Mouse (Mus musculus) liver, embryonic 13.5 days (tissue): ENCODE data around the gene Gm17657. TPM values are rescaled to one million over a fixed set of nuclear protein-coding genes. Genes with fewer than 3 reads are reported as not detected.

Experiments used
- ATAC-seq: fragments of 200-750 bp; cut with Nextera tagmentation; 2 replicates; pipeline ENCODE4 v1.8.0; 2017; ENCODE audit warnings: low read depth, mild to moderate bottlenecking, moderate number of reproducible peaks, moderate library complexity
- DNase-seq: peaks from one replicate; pipeline ENCODE4 v3.0.0; 2022
- H3K27ac ChIP-seq: fragments of 300-500 bp; sonication (generic); 2 replicates; pipeline ENCODE4 v1.5.1; 2015; ENCODE audit warnings: moderate library complexity, mild to moderate bottlenecking, inconsistent platforms
- H3K27me3 ChIP-seq: fragments of 300-500 bp; sonication (generic); 2 replicates; pipeline ENCODE4 v1.6.1; 2015; ENCODE audit warnings: mild to moderate bottlenecking, inconsistent platforms
- H3K36me3 ChIP-seq: fragments of 300-500 bp; sonication (generic); 2 replicates; pipeline ENCODE4 v1.6.1; 2015; ENCODE audit warnings: mild to moderate bottlenecking, inconsistent platforms
- H3K4me1 ChIP-seq: fragments of 300-500 bp; sonication (generic); replicated peaks from 2 replicates; pipeline ENCODE4 v1.6.1; 2015; ENCODE audit warnings: inconsistent platforms
- H3K4me2 ChIP-seq: fragments of 300-500 bp; sonication (generic); 2 replicates; pipeline ENCODE4 v1.6.1; 2015; ENCODE audit warnings: inconsistent platforms, mild to moderate bottlenecking, moderate library complexity
- H3K4me3 ChIP-seq: fragments of 300-500 bp; sonication (generic); replicated peaks from 2 replicates; pipeline ENCODE4 v1.5.1; 2015; ENCODE audit warnings: mild to moderate bottlenecking, inconsistent platforms
- H3K9ac ChIP-seq: fragments of 300-500 bp; sonication (generic); 2 replicates; pipeline ENCODE4 v1.6.1; 2015; ENCODE audit warnings: mild to moderate bottlenecking, inconsistent platforms
- H3K9me3 ChIP-seq: fragments of 300-500 bp; sonication (generic); replicated peaks from 2 replicates; pipeline ENCODE4 v1.6.1; 2016; ENCODE audit warnings: inconsistent platforms
- WGBS: fragments of 180-500 bp; shearing (Covaris S2); methylation state at CpG from one replicate; pipeline ENCODE4 v1.1.7; 2015; ENCODE audit not compliant: insufficient replicate concordance; 5-methylcytosine and 5-hydroxymethylcytosine counted together
- polyA plus RNA-seq: library from polyadenylated mRNA; unstranded; fragments of >200 nt; fragmentation: Nextera tagmentation; extraction: Ambion mirVana; gene quantifications from 2 replicates; pipeline ENCODE4 v1.2.1, GENCODE M21; 2015

Gene Gm17657
- polyA plus RNA-seq, 1 experiment from 2014 or later: not detected

DNA sequence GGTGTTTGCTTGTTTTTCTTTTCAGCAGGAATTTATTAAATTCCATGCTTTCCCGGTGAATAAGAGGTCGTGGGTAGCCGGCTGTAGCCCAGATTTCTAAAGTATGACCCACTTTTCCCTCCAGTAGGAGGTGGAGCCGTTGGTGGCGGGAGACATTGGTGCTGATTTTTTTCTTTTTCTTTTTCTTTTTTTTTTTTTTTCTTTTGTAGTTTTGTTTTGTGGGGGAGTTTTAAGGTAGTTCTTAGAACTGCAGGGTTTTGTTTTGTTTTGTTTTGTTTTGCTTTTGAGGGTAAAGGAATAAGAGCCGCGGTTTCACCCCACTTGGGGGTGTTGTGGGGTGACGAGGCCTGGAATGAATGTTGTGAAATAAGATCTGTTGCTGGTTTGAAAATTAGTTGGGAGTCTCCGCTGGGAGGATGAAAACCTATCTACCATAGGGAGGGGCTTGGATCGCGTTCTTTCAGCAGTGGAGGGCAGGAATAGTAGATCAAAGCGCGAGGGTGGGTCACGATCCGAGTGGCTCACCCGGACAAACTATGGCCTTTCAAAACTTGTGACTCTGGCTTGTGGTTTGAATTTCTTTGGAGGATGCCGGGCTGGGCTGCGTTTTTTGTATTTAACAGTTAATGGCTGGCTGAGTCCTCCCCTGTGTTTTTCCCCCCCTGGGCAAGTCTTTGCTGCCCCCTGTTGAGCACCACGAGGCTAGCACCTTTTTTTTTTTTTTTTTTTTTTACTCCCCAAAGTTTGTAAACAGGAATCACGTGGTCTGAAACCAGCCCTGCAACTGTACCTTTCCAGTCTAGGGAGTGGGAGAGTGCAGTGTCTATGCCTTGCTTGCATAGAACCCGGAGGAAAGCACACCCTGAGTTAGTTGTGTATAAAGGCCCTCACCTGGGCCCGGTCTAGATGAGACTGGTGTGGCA, 56.9 kb downstream of the Gm17657 start:
- H3K27me3 ChIP-seq: no peaks in the 10 kb centered on the region
- peaks cover 57% of the 10 kb centered on the region for H3K36me3 ChIP-seq
- DNase-seq: peak; percentile 68
- H3K9ac ChIP-seq: peak overlapping the region; percentile 100
- H3K27ac ChIP-seq: peak overlapping the region; percentile 99
- ATAC-seq: no peak
- H3K4me2 ChIP-seq: peak overlapping the region; percentile 82
- H3K9me3 ChIP-seq: no peaks in the 10 kb centered on the region
- H3K4me3 ChIP-seq: peak overlapping the region; percentile 100
- WGBS: under 1% methylated on average over 22 of the region's 22 CpGs
- peaks cover 61% of the 10 kb centered on the region for H3K4me1 ChIP-seq

DNA sequence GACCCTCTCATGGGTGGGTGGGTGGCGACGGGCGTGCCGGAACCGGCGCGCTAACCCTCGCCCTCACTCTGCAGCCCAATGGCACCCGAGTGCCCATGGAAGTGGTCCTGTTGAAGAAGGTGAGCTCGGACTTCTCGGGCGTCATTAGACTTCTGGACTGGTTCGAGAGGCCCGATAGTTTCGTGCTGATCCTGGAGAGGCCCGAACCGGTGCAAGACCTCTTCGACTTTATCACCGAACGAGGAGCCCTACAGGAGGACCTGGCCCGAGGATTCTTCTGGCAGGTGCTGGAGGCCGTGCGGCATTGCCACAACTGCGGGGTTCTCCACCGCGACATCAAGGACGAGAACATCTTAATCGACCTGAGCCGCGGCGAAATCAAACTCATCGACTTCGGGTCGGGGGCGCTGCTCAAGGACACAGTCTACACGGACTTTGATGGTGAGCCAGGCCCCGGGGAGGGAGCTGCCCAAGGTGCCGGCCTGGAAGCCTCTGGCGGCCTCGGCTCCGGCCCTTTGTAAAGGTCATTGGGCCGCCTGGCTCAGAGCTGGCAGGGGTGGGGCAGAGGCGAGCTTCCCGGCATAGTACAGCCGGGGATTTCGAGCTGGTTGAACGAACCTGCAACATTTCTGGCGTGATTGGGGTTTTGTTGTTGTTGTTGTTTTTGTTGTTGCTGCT, 57.7 kb downstream of the Gm17657 start:
- no peaks in the 10 kb centered on the region for H3K27me3 ChIP-seq
- DNase-seq (peak; percentile 60), ATAC-seq (no peak)
- under 1% methylated on average over 48 of the region's 48 CpGs for WGBS
- H3K4me2 ChIP-seq: peak overlapping the region; percentile 82
- H3K4me3 ChIP-seq: peak overlapping the region; percentile 100
- peak overlapping the region; percentile 100 for H3K9ac ChIP-seq
- peaks cover 54% of the 10 kb centered on the region for H3K36me3 ChIP-seq
- no peaks in the 10 kb centered on the region for H3K9me3 ChIP-seq
- peak overlapping the region; percentile 99 for H3K27ac ChIP-seq
- peaks cover 61% of the 10 kb centered on the region for H3K4me1 ChIP-seq

DNA sequence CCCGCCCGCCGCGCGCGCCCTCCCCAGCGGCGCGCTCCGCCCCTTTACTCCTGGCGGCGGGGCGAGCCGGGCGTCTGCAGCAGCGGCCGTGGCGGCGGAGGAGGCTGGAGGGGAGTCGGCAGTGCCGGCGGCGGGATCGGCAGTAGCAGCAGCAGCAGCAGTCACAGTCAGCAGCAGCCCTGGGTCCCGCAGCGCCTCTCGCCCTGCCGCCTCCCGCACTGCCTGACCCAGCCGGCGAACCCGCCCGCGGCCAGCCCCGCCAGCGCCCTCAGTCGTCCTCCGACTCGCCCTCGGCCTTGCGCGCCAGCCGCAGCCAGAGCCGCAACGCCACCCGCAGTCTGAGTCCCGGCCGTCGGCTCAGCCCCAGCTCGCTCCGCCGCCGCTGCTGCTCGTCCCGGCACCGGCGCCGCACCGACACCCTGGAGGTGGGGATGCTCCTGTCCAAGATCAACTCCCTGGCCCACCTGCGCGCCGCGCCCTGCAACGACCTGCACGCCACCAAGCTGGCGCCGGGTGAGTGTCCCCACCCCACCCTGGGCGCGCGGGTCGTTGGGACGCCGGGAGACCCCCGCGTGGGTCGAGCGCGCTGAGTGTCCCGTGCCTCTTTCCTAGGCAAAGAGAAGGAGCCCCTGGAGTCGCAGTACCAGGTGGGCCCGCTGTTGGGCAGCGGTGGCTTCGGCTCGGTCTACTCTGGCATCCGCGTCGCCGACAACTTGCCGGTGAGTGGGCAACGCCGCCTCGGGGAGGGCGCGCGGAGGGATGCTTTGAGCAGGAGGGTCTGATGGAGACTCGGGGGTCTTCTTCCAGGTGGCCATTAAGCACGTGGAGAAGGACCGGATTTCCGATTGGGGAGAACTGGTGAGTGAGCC, 58.5 kb downstream of the Gm17657 start, which contains the start of gene Pim1:
Gene Pim1, plus strand, starts transcription at position 41 of the 869 bp plus-strand sequence.
- Histone ChIP-seq H3K9ac (peak within 1 kb of the TSS; percentile 100), H3K4me2 (peak within 1 kb of the TSS; percentile 93), H3K36me3 (peaks cover 46% of the 10 kb centered on the region), H3K4me3 (peak within 1 kb of the TSS; percentile 100), H3K9me3 (no peaks in the 10 kb centered on the region), H3K27me3 (no peaks in the 10 kb centered on the region), H3K4me1 (peaks cover 60% of the 10 kb centered on the region), H3K27ac (peak within 1 kb of the TSS; percentile 99)
- ATAC-seq: peak; percentile 49
- under 1% methylated on average over 73 of the region's 99 CpGs for WGBS
- peak; percentile 54 for DNase-seq

DNA sequence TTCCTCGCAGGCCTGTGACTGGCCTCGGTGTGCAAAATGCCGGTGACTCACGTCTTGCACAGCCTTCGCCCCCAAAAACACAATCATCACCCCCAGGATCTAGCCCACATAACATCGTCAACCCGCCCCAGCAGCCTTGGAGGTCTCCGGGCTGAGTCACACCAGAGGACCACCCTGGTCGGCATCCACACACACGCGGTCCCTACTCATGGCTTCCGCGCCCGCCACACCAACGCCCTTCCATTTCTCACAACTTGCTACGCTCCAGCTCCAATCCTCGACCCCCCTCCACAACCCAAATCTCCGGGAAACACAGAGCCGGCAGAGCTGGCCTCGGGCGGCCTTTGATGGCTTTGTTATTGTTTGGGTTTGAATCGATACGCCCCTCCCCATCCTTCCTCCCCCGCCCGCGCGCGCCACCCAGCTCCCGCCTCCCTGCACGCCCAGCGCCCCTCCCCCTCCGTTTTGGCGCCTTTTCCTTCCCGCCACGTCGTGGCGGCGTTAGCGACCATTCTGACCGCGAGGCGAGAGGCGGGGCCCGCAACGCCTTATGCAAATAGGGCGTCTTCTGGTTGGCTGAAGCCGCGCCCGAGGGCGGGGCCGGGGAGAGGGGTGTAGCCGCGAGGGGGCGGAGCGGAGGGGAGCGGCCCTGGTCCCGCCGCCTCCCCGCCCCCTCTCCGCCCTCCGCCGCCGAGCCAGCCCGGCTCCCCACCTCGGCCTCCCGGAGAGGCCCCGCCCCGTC, 59.3 kb downstream of the Gm17657 start:
- Histone ChIP-seq H3K36me3 (peaks cover 41% of the 10 kb centered on the region), H3K27me3 (no peaks in the 10 kb centered on the region), H3K4me1 (peaks cover 64% of the 10 kb centered on the region), H3K27ac (peak overlapping the region; percentile 97), H3K4me2 (peak overlapping the region; percentile 93), H3K9me3 (no peaks in the 10 kb centered on the region), H3K4me3 (peak overlapping the region; percentile 100), H3K9ac (peak overlapping the region; percentile 93)
- under 1% methylated on average over 51 of the region's 68 CpGs for WGBS
- DNase-seq: peak; percentile 97
- ATAC-seq: peak; percentile 77

DNA sequence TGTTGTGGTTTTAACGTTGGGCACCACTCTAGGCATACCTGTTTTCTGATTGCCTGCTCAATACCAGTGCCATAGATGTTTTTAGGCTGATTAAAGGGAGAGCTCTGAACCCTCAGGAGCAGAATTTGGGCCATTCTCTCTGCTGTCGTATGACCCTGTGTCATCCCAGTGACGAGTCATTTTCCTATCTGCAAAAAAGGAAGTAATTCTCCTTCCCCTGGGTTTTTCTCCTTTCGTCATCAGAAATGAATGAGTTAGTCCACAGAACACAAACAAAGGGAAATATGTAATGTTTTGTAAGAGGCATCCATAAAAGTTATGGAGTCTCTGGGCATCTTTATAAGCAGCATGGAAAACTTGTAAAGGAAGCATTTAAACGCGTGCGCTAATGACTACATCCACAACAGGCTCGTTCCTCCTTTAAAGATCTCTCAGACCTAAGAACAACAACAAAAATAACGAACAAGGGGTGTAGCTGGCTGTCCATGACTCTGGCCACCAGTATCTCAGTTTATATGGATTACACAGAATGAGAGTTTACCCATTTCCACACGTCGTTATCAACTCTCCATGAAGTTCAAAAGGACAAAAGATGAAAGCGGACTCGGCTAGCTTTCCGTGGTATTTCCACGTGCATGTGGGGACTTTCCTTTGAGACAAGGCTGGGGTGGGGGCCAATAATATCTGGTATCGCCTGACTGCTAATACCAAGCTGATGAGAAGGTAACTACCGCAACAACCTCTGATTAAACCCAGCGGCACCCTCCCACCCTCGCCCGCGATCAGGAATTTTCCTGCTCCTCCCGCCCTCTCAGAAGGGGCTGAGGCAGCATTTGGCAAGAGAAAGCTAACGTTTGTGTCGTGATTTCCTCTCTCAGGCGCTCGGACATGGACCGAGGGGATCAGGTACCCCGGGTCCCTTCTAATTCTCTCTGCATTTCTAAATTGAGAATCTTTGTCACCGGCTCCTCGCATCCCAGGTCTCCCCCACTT, 60.2 kb downstream of the Gm17657 start:
- Histone ChIP-seq H3K4me1 (peaks cover 62% of the 10 kb centered on the region), H3K4me3 (peak overlapping the region; percentile 79), H3K27me3 (no peaks in the 10 kb centered on the region), H3K9ac (peak overlapping the region; percentile 93), H3K27ac (peak overlapping the region; percentile 97), H3K4me2 (peak overlapping the region; percentile 93), H3K9me3 (no peaks in the 10 kb centered on the region; the same call in 1 of the 2 replicates), H3K36me3 (peaks cover 32% of the 10 kb centered on the region)
- DNase-seq: peak; percentile 43
- 2% methylated on average over 30 of the region's 30 CpGs for WGBS
- ATAC-seq: no peak

DNA sequence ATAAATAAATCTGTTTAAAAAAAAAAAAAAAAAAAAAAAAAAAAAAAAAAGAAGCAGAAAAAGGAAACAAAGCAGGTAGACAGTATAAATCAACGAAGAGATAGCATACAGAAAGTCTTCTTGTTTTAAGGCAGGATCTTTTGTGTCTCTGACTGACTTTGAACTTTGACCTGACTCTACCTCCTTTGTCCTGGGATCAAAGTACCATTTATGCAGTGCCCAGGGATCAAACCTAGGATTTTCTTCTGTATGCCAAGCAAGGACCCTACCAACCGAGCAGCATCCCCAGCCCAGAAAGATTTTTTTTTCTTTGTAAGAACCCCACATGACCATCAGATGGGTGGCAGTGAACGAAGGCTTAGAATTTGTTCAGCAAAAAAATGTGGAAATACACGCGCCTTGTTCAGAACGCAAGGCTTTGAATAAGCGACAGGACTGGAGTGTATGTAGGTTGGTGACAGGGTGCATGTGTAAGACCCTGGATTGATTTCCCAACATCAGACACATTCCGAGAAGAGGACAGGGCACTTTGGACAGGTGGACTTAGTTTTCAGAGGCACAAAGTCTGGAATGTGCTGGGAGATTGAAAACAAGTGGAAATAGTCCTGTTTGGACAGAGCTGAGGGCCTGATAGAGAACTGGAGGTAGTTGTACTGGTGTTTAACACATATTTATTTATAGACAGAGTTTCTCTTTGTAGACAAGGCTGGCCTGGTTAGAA, 61.0 kb downstream of the Gm17657 start:
- DNase-seq (no peak), ATAC-seq (no peak)
- peak overlapping the region; percentile 93 for H3K4me2 ChIP-seq
- peaks cover 56% of the 10 kb centered on the region for H3K4me1 ChIP-seq
- peak overlapping the region; percentile 97 for H3K27ac ChIP-seq
- H3K9ac ChIP-seq: peak overlapping the region; percentile 93
- peaks cover 24% of the 10 kb centered on the region for H3K36me3 ChIP-seq
- H3K9me3 ChIP-seq: no peaks in the 10 kb centered on the region; the same call in 1 of the 2 replicates
- H3K27me3 ChIP-seq: no peaks in the 10 kb centered on the region
- H3K4me3 ChIP-seq: peak overlapping the region; percentile 79
- WGBS: 81% methylated on average over 8 of the region's 8 CpGs

DNA sequence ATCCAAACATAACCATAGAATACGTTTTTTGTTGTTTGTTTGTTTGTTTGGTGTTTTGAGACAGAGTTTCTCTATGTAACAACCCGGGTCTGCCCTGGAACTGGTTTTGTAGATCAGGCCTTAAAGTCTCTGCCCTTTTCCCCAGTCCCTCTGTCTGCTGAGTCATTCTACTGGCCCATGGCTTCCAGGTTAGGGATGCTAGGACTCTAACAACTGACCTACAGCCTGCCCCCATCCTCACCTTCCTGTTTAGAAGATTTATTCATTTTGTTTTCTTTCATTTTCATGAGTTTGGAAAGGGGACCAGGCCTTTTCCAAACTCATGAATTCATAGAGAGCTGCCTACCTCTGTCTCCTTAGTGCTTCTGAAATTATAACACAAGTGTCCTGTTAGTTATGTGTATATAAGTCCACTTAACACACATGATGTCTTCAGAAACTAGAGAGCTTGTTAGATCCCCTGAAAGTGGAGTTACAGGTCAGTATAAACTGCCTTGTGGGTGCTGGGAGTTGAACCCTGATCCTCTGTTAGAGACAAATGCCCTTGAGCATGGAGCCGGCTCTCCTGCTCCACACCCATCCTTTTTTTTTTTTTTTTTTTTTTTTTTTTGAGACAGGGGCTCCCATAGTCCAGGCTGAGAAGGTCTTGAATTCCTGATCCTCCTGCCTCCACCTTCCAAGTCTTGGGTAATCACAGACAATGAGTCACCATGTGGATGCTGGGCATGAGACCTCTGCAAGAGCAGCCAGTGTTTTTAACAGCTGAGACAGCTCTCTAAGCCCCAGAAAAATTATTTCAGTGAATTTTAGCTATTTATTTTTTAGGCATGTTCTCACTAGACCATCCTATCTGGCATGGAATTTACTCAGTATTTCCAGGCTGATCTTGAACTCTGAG, 63.9 kb downstream of the Gm17657 start:
- H3K9ac ChIP-seq: peak overlapping the region; percentile 12
- no peak for DNase-seq
- H3K27me3 ChIP-seq: no peaks in the 10 kb centered on the region
- H3K27ac ChIP-seq: peak overlapping the region; percentile 71
- H3K4me3 ChIP-seq: no peak overlapping the region
- peaks cover 6% of the 10 kb centered on the region; the same call in 1 of the 2 replicates for H3K9me3 ChIP-seq
- 65% methylated on average over 3 of the region's 3 CpGs for WGBS
- H3K36me3 ChIP-seq: no peaks in the 10 kb centered on the region
- H3K4me2 ChIP-seq: no peak overlapping the region
- H3K4me1 ChIP-seq: peaks cover 66% of the 10 kb centered on the region
- no peak for ATAC-seq

DNA sequence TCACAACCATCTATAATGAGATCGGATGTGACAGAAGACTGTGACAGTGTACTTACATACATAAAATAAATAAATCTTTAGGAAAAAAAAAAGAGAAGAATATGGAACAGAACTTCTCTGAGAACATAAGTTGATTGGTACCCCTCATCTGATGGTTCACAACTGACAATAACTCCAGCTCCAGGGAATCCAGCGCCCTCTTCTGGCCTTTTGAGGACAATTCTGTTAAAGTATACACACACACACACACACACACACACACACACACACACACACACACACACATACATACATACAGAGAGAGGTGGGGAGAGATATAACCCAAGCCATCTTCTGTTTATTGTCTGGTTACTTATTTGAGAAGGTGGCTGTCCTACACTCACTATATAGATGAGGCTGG, 65.0 kb downstream of the Gm17657 start:
- Histone ChIP-seq H3K27me3 (no peaks in the 10 kb centered on the region), H3K4me3 (no peak overlapping the region), H3K4me2 (no peak overlapping the region), H3K9me3 (peaks cover 6% of the 10 kb centered on the region; the same call in 1 of the 2 replicates), H3K9ac (no peak overlapping the region), H3K36me3 (no peaks in the 10 kb centered on the region), H3K4me1 (peaks cover 77% of the 10 kb centered on the region), H3K27ac (peak overlapping the region; percentile 36; the same call in 1 of the 2 replicates)
- 95% methylated on average over 2 of the region's 2 CpGs for WGBS
- no peak for ATAC-seq
- DNase-seq: no peak
